Mouse (Mus musculus) cerebellum, adult 9-10 months (tissue): ENCODE data around the gene Aurkaip1.

Experiments used
- DNase-seq: peaks from one replicate; pipeline ENCODE4 v3.0.0; 2022

Aurkaip1 gene

DNA sequence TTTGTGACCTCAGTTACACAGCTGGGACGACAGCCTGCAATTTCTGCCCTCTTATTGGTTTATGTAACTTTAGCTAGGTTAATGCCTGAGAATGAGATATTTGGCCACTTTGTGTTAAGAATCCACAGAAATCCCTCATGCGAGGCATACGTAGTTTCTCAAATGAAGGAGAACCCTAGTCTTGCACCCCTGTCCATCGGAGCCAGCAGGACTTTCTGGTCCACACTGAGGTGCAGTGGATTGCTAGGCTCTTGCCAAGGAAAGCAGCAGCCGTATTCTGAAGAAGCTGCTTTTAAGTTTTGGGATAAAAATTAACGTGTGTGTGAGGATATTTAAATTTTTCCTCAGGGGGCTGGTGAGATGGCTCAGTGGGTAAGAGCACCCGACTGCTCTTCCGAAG, 476 bp upstream of the Aurkaip1 start:
- no peak for DNase-seq

- DNase-seq, result no peak
Measured at GRCm38 (mm10) chr4:155831831-155832230, 759 bp downstream of the Aurkaip1 start.

- no peak for DNase-seq
Measured at GRCm38 (mm10) chr4:155832321-155832720, 1.2 kb downstream of the Aurkaip1 start.

- no peak for DNase-seq
Measured at GRCm38 (mm10) chr4:155833234-155833633, 2.2 kb downstream of the Aurkaip1 start.

DNA sequence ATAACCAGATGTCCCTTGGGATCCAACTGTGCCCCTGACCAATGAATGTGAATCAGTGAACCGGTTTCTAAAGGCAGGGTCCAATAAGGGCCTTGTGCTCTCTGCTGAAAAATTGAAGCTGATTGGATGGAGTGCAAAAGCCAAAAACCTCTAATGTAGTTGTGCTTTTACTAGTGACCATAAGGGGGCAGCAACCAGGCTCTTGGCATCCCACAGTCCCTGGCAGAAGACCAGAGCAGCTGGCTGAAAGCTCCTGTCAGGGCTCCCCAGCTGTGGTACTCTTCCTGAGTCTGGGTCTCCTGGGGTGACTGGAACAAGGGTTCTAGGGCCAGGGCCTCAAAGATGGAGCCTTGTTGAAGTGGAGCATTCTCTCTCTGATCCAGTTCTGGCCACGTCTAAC, 2.8 kb downstream of the Aurkaip1 start:
- DNase-seq, result peak; percentile 77

DNA sequence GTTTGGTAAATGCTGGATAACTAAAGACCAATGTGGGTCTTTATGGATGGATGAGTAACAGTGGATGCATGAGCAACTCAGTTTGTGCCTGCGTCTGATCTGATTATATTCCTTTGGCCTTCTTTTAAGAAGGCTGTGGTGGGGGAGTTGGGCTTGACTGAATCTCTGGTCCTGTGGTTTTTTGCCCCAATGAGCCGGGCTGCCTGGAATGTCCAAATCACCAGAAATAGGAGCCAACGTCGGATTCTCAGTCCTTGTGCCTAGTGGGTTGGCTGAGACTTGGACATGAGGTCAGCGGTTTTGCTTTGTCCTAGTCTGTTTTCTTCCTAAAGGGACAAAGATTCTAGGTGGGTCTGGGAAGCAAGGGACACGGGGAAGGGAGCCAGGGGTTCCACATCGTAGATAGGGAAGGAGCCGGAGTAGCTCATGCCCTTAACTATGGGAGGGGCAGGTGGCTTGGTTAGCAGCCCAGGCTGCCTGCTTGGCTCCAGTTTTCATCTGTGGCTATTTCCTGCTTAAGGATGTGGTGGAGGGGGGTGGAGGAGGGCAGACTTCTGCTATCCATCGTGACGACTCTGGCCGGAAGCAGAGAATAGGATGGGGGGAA, 6.4 kb downstream of the Aurkaip1 start:
- no peak for DNase-seq

DNA sequence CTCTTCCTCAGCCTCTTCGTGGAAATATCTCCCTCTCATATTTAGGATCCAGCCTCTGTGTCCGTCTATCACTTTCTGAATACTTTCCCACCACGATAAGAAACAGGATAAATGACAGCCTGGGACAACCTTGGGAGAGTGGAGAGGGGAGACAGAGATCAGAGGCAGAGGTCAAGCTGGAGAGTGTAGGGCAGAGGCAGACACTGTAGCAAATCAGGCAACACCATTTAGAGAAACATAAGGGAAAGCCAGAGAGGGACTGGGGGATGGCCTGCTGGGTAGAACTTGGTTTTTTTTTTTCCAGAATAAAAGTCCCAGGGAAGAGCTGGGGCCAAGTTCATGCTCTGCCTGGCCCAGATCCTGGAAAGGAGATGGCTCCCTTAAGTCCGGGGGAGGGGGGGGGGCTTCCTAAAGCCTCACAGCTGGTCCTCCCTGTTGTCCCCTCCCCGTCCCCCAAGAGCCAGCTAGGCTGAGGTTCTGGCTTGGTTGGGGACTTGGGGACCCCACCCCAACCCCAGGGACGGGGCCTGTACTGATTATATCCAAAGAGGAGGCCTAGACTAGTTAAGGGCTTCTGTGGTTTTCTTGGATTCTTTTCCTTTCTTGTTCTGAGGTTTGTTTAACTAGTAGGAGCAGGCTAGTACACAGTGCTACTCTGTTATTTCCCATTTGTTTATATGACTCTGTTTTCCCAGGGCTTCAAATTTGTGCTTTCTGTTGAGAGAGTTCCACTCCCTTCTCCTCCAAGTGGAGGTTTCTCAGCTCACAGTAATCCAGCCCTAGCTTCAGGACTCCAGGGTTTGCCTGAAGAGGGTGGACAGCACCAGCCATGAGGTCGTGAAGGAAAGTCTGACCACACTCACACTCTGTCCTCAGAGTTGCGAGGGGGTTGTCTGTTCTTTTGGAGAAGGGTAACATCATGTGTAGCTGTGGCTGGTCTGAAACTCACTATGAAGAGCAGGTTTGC, 7.4 kb downstream of the Aurkaip1 start:
- no peak for DNase-seq

DNA sequence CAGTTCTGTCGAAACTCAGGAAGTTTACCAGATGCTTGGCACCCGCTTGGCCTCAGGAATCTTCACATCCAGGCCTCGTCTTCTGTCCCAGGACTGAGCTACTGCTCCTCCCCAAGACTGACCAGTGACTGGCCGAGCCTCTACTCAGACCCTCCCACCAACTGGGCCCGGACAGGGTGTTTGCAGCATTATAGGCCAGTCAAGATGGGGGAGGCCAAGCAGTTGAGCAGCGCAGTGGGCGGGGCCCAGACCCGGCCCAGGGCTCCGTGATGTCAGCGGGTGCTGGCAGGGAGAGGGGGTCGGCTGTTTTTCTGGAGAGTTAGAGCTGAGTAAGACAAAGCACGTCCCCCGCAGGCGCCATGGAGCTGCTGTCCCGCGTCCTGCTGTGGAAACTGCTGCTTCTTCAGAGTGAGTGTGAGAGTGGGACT, 8.4 kb downstream of the Aurkaip1 start, which contains the start of gene Mxra8:
TSS of gene Mxra8 (plus strand) at position 198 of the 428 bp plus-strand sequence.
- DNase-seq, result no peak

- DNase-seq, result no peak
Measured at GRCm38 (mm10) chr4:155840076-155841002, 9.3 kb downstream of the Aurkaip1 start.

- DNase-seq, result no peak
Measured at GRCm38 (mm10) chr4:155841003-155841454, 10.0 kb downstream of the Aurkaip1 start.

- DNase-seq, result no peak
Measured at GRCm38 (mm10) chr4:155841651-155842270, 10.7 kb downstream of the Aurkaip1 start.

DNA sequence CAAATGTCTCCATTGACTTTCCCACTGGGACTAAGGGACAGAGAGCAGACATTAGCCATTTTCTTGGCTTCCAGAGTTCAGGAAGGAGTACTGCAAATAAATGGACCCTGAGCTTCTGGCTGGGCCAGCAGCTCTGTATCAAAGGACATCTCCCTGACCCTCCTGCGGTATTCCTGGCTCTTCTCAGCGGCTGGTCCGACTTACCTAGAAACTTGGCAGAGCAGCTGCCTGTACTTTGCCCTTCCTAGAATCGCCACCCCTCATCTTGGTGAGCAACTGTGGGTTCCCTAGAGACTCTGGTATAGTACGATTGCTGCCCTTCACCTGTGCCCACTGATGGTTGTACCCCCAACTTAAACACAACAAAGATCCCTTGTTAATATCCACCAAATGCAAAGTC, 12.2 kb downstream of the Aurkaip1 start:
- no peak for DNase-seq

GRCm38 (mm10) chr4:155846871-155847578, 16.0 kb downstream of the Aurkaip1 start, which contains the start of gene Dvl1:
Gene Dvl1 (plus strand): TSS chr4:155847402.
- peak; percentile 91 for DNase-seq

GRCm38 (mm10) chr4:155847591-155848352, 16.7 kb downstream of the Aurkaip1 start:
- DNase-seq, result peak; percentile 69

GRCm38 (mm10) chr4:155848434-155849095, 17.5 kb downstream of the Aurkaip1 start:
- no peak for DNase-seq

DNA sequence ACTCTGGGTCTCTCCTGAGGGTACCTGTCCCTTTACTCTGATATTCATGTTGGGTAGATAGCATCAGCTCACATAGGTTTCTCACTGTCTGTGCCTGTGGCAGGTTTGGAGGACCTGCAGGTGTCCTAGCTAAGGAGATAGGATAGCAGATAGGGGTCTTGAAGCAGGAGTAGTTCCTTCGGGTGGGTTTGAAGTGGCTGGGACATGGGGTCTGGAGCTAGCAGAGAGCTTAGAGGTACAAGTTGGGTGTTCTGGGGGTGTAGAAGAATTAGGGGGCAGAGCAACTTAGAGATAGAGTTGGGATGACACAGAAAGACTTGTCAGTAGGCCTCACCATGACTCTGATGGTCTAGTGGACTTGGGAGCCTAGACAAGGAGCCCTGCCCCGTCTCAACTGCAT, 18.3 kb downstream of the Aurkaip1 start:
- no peak for DNase-seq

DNA sequence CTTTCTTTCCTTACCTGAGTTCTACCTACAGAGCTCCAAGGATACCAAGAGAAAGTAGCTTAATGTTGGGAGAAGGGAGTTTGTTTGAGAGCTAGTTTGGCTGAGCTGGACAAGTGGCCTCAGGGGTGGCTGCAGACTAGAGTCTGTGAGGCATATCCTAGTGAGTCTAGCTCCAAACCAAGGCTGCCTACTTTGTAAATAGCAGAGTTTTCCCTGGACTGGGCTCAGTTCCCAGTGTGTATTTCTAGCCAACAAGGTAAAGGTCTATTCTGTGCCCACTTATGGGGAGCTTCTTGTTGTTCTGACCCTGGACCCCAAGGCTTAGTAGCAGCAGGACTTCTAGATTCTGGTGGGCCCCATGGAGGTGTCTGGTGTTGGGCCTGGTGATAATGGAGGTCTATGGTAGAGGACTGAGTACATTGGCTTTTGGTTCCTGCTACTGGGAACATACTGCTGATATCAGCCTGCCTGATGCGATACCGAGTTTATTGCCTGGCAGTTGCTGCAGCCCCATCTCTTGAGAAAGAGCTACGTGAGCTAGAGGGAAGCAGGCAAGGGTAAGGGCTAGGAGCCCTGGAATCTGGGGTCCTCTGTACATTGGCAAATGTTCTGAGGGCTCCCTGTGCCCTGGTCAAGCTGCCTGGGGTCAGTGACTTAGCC, 18.9 kb downstream of the Aurkaip1 start:
- no peak for DNase-seq

DNA sequence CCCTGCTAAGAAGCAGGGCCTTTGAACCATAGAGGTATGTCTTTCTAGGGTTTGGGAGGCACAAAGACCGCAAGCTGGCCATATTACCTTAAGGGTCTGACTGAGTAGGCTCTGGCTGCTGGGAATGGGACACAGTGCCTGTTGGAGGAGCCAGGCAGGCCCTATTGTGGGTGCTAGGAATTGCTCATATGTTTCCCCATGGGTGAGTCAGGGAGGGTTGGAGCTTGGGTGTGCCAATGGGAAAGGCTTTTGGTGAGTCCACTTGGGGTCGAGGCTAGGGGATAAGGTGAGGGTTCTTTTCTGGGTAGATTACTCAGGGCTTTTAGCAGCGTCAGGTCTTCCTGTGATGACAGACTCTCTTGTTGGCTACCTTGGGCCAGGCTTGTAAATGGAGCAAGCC, 20.3 kb downstream of the Aurkaip1 start:
- DNase-seq, result no peak

DNA sequence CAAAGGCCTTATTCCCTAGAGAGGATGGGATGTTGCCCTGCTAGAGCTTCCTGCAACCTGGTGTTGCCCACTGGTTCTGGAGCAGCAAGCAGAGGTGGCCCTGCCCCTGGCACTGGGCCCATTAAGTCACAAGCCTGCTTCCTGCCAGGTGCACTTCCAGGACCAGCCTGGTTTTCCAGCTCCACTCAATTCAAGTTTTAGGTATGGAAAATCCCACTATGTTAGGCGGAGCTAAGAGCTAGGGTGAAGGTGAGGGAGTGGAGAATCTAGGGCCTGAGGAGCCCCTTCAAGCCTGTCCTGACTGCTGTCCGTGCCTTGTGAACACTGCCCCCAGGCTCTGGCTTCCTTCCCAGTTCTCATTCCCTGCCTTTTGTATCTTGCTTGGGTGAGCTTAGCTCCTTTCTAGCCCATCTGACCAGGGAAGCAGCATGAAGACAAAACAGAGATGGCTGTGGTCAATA, 20.9 kb downstream of the Aurkaip1 start:
- peak; percentile 76 for DNase-seq

DNA sequence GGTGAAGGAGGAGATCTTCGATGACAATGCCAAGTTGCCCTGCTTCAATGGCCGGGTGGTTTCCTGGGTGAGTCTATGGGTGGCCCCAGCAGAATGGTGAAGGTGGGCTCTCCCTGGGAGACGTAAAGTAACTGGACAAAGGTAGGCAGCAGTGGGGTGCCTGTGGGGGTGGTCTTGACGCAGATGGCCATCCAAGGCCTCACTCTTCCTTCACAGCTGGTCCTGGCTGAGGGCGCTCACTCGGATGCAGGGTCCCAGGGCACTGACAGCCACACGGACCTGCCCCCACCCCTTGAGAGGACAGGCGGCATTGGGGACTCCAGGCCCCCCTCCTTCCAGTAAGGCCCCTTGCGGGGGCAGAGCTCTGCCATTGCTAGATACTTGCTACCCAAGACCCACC, 22.3 kb downstream of the Aurkaip1 start:
- DNase-seq, result no peak
